Mouse (Mus musculus) megakaryocyte progenitor cell, adult 5-6 weeks (primary cell): Measurements from ENCODE around the gene Dtnbp1. TPM values are rescaled to one million over a fixed set of nuclear protein-coding genes. Genes with fewer than 3 reads are reported as not detected.

Experiments used
- ATAC-seq: replicated peaks from 2 replicates; pipeline ENCODE4 v1.8.0; 2016; ENCODE audit warnings: mild to moderate bottlenecking, moderate TSS enrichment, inconsistent platforms; ENCODE audit not compliant: poor library complexity
- total RNA-seq, 2 experiments: library from RNA; stranded (forward) in 1 of 2; stranded (reverse) in 1 of 2; fragments of 157-497, 149-512 nt in 1 of 2; fragments of 200-1000 nt in 1 of 2; gene quantifications; 2 replicates each; pipeline versions ENCODE4 v1.2.3 to v1.2.4; 2015 to 2017

Gene Dtnbp1
- total RNA-seq, 2 experiments from 2014 or later: 89.4 to 104 TPM

DNA sequence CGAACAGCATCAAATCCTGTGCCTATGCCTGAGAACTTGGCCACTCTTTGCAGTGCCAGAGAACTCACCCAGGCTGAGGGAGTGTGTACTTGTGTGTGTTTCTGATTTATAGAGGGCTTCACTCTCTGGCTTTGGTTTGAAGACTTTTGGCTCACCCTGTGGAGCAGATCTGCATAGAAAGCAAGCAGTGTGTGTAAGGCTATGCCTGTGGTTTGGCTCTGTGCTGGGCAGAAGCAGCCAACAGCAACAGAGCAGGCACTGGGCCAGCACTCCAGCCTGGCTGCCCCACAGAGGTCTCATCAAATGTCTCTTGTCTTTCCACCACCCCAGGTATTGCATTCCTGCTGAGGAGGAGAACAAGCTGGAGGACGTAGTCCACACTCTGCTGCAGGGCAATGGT, 89.1 kb downstream of the Dtnbp1 start:
- ATAC-seq: no peak

DNA sequence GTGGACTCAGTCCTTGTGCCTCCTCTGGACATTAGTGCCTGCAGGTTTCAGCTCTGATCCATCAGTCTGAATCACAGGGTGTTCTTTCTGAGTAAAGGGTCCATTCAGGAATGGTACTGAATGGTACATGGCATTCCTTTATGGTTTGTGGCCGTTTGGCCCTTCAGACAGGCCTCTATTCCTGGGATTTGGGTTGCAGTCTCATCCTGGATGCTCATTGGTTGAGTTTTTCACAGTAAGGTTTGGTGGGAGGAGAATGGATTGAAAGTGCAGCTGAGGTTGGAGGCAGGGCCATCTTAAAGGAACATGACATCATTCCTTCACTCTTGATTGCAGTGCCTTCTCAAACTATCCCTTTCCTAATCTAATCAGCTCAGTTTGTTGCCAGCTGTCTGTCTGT, 93.2 kb downstream of the Dtnbp1 start:
- no peak for ATAC-seq

DNA sequence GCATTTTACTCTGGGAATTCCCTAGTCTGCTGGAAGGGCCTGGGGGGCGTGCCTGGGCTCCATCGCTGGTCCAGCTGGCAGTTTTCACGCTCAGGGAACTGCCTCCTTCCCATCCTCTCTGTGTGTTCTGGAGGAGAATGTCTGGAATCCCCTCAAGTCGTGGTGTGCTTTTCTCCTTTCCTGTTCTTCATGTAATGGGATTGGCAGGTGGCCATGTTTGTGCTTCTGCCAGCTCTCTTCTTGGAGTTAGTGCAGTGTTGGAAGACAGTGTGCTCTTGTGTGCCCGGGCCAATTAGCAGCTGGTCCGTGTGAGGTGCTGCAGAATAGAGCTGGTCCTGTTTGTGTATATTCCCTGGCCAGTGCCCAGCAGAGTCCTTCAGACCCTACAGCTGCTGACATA, 94.2 kb downstream of the Dtnbp1 start:
- no peak for ATAC-seq

DNA sequence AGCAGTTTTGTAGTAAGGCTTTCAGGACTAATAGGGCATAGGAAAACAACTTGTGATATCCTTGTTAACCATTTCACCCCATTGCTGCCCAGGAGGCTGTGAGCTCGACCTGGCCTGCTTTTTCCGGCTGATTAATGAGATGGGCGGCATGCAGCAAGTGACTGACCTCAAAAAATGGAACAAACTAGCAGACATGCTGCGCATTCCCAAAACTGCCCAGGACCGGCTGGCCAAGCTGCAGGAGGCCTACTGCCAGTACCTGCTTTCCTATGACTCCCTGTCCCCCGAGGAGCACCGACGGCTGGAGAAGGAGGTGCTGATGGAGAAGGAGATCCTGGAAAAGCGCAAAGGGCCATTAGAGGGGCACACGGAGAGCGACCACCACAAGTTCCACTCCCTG, 95.8 kb downstream of the Dtnbp1 start:
- no peak for ATAC-seq

DNA sequence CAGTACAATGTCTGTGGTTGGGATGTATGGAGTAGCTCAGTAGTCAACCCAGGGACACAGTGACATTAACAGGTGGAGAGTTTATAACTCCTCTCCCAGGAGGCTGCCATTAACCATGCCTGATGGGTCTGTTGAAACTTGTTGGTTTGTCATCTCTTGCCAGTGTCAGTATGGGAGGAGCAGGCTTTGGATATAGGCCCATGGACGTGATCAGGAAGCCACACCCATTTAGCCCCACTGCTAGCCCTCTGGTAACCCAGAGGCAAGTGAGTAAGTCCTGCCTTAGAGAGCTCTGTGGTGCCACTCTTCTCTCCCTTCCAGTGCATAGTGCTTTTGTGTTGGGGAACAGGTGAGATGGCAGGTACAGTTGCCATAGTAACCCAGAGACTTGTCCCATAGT, 97.7 kb downstream of the Dtnbp1 start:
- no peak for ATAC-seq

DNA sequence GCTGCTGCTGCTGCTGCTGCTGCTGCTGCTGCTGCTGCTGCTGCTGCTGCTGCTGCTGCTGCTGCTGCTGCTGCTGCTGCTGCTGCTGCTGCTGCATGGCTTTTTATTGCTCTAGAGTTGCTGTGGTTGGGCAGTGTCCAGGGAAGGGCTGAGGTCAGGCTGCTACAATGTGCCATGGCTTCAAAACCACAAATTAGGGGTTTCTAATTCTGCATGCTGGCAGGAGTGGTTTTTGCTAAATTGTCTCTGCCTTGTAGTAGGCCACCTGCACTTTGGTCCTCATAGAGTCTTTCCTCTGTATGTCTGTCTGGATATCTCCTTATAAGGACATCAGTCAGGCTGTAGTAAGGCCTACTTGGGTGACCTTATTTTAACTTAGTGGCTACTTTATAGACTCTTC, 98.5 kb downstream of the Dtnbp1 start:
- no peak for ATAC-seq

DNA sequence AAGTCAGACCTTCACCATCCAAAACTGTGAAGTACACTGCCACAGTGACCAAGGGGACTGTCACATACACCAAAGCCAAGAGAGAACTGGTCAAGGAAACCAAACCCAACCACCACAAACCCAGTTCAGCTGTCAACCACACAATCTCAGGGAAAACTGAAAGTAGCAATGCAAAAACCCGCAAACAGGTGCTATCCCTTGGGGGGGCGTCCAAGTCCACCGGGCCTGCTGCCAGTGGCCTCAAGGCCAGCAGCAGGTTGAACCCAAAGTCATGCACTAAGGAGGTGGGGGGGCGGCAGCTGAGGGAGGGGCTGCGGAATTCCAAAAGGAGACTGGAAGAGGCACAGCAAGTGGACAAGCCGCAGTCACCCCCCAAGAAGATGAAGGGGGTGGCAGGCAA, 99.6 kb downstream of the Dtnbp1 start:
- no peak for ATAC-seq

DNA sequence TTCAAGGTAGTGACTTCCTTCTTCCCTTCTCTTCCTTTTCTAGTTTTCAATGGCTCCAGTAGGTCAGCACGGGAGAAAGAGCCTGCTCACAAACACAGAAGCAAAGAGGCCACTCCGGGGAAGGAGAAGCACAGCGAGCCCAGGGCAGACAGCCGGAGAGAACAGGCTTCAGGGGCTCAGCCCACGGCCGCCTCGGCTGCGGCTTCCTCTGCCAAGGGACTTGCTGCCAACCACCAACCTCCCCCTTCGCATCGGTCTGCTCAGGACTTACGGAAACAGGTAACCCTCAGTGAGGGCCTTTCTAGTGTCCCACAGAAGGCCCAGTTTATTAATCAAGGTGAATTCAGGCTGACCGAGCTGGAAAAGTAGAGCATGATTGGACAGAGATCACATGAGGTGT, 105.7 kb downstream of the Dtnbp1 start:
- no peak for ATAC-seq

DNA sequence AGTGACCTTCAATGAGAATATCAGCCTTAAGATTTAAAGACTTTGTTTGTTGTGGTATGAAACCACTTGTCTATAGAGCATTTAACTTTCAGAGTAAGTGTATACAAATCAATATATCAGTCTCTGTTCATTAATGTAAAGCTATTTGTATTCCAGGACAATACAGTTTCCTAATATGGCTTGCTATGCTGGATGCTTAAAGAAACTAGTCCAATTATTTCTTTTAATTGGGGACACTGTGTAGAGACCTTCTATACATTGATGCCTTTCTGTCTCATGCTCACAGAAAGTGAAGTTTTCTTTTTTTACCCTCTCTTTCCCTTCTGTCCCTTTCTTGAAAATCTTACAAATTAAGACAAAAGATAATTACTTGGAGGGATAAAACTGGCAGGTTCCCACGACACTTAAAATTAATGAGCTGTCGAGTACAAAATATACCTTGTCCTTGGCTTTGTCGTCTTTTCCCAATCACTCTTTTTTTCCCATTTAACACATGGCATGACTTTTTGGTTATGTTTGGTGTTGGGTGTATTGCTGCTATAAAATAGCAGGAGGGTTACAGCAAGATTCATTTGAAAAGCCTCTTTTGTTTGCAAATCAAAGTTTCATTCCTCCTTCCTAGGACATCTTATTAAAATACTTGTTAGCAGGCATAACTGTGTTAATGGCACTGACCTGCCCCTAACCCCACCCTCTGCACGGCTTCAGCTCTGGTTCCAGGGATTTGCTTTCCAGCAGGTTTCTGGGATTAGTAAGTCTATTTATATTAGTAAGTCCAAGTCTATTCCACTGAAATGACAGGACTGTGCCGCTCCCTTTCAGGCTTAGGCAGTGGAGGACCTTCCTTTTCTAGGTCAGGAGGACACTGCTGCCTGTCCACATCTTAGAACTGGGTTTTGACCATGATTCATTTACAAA, 109.9 kb downstream of the Dtnbp1 start:
- no peak for ATAC-seq

DNA sequence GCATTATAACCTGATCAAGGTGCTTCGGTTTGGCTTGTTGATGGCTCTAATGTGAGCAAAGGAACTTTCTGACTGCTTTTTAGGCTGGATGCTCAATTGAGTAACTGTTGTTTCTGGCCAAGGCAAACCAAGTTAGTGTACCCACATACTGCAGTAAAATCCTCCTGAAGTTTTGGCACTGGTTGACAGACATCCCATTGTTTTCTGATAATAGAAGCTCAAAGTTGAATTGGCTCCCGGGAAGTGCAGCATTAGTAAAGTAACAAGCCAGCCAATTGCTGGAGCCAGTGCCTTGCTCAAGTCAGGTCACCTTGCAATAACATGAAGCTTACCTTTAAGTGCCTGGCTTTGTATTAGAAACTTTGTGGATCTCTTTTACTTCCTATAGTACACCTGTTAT, 111.3 kb downstream of the Dtnbp1 start:
- no peak for ATAC-seq

DNA sequence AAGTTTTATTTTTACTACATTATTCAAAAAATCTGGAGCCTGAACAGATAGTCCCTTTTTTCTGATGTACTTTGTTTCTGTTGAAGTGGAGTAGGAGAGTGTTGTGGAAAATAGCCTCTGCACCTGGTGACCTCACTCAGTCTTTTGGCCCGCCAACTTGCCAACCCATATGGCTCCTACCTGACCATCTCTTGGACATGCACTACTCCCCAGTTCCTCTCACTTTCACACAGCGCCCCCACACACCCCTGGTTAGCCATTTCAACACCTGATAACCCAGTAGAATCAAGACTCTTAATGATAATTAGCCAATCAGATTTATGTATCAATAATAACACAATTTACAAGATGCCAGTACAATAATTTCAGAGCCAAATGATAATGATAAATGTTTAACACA, 115.7 kb downstream of the Dtnbp1 start:
- no peak for ATAC-seq

DNA sequence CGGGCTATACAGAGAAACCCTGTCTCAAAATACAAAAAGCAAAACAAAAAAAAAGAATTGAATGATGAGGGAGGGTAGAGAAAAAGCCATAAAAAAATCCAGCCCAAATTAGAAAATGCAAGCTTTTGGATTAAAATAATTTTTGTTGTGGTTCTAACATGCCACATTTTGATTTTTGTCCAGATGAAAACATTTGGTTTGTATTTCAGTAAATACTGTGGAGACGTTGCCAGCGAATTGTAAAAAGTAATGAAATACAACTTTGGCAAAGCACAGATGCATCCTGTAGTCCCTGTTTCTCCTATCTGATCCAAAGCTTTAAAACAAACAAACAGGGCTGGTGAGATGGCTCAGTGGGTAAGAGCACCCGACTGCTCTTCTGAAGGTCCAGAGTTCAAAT, 120.9 kb downstream of the Dtnbp1 start:
- ATAC-seq: no peak

DNA sequence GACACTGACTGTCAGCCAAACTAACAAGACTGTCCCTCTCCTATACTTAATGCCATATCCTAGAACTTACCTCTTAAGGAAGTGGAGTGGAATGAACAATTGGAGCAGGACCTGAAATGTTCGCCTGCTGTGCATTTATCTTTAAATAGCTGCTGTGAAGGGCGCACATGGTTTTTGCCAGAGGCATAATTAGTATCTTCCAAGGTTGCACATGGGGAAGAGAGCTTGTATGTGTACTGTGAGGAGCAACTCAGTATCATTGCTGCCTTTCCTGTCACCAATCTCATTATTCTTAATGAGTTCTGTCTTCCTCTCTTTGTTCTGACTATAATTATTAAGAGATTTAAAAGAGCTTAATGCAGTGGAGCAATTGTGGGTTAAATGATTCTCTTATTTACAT, 125.1 kb downstream of the Dtnbp1 start:
- ATAC-seq: no peak

Other genes starting within 250 kb of the Dtnbp1 start
- not detected in 2 replicates for gene Gm9817, start 76.5 kb upstream of the Dtnbp1 start, total RNA-seq (2015)
- gene Gm9817, start 76.5 kb upstream of the Dtnbp1 start, total RNA-seq (2017): not detected in 2 replicates